Mouse (Mus musculus): ENCODE results near the gene Plac9a. TPM values are rescaled to one million over a fixed set of nuclear protein-coding genes. Genes with fewer than 3 reads are reported as not detected.
"Not testable (repeated sequence)": the region's sequence is repeated elsewhere in the genome, so short reads cannot be mapped to it uniquely, and the experiment has no call there.

The Plac9a gene
- total RNA-seq (2021) = 1 to 10 TPM in 1 of 2 experiments, not detected in 1; 3.5 TPM
- long read RNA-seq, experiment 1, transcript Plac9a-201 (4 exons, 1,555 nt) = major isoform, 8 of 8 reads
- long read RNA-seq, experiment 1, partial matches to known transcripts = 0 of 8 reads
- long read RNA-seq, experiment 1, other reads (novel, unspliced or antisense) = 0 of 8 reads
- long read RNA-seq, experiment 2, transcript Plac9a-201 (4 exons, 1,555 nt) = major isoform, 11 of 13 reads
- long read RNA-seq, experiment 2, partial matches to known transcripts = 0 of 13 reads
- long read RNA-seq, experiment 2, other reads (novel, unspliced or antisense) = 1 of 13 reads

GRCm38 (mm10) chr14:25903000-25903399 is at the start of gene Plac9a:
Gene Plac9a (minus strand): TSS chr14:25903100.
- not testable (repeated sequence) for DNase-seq (ENCODE audit: low spot score in 2 of 2)

- not testable (repeated sequence) for DNase-seq (ENCODE audit: low spot score in 2 of 2)
Observed at GRCm38 (mm10) chr14:25938004-25938403, 35.1 kb upstream of the Plac9a start, which contains the start of gene Cphx1. Gene Cphx1 (plus strand): TSS chr14:25938304.

- not testable (repeated sequence) for DNase-seq (ENCODE audit: low spot score in 2 of 2)
Observed at GRCm38 (mm10) chr14:25936867-25937630, 34.1 kb upstream of the Plac9a start.

- DNase-seq (ENCODE audit: low spot score in 2 of 2) = not testable (repeated sequence)
Observed at GRCm38 (mm10) chr14:25927562-25927881, 24.6 kb upstream of the Plac9a start, which contains the start of gene Tmem254a. Gene Tmem254a (minus strand): TSS chr14:25927672.

GRCm38 (mm10) chr14:25926814-25927561 is 24.1 kb upstream of the Plac9a start:
- not testable (repeated sequence) for DNase-seq (ENCODE audit: low spot score in 2 of 2)

GRCm38 (mm10) chr14:25918427-25919170 is 15.7 kb upstream of the Plac9a start:
- not testable (repeated sequence) for DNase-seq (ENCODE audit: low spot score in 2 of 2)

- not testable (repeated sequence) for DNase-seq (ENCODE audit: low spot score in 2 of 2)
Observed at GRCm38 (mm10) chr14:25908976-25909375, 6.1 kb upstream of the Plac9a start.

GRCm38 (mm10) chr14:25907272-25907671 is 4.4 kb upstream of the Plac9a start:
- not testable (repeated sequence) for DNase-seq (ENCODE audit: low spot score in 2 of 2)

GRCm38 (mm10) chr14:25905243-25905642 is 2.3 kb upstream of the Plac9a start:
- DNase-seq (ENCODE audit: low spot score in 2 of 2) = not testable (repeated sequence)

GRCm38 (mm10) chr14:25895686-25896085 is 7.2 kb downstream of the Plac9a start:
- DNase-seq (ENCODE audit: low spot score in 2 of 2) = not testable (repeated sequence)

GRCm38 (mm10) chr14:25894566-25894965 is 8.3 kb downstream of the Plac9a start:
- not testable (repeated sequence) for DNase-seq (ENCODE audit: low spot score in 2 of 2)

GRCm38 (mm10) chr14:25885886-25886285 is 17.0 kb downstream of the Plac9a start:
- not testable (repeated sequence) for DNase-seq (ENCODE audit: low spot score in 2 of 2)

- DNase-seq (ENCODE audit: low spot score in 2 of 2) = not testable (repeated sequence)
Observed at GRCm38 (mm10) chr14:25881769-25882168, 21.1 kb downstream of the Plac9a start.

- DNase-seq (ENCODE audit: low spot score in 2 of 2) = not testable (repeated sequence)
Observed at GRCm38 (mm10) chr14:25876640-25877039, 26.3 kb downstream of the Plac9a start.

GRCm38 (mm10) chr14:25872461-25873415 is 30.2 kb downstream of the Plac9a start:
- DNase-seq (ENCODE audit: low spot score in 2 of 2) = no peak

GRCm38 (mm10) chr14:25869135-25869878 is 33.6 kb downstream of the Plac9a start:
- DNase-seq (ENCODE audit: low spot score in 2 of 2) = no peak

GRCm38 (mm10) chr14:25868706-25869105 is 34.2 kb downstream of the Plac9a start:
- no peak for DNase-seq (ENCODE audit: low spot score in 2 of 2)

GRCm38 (mm10) chr14:25867834-25868233 is 35.1 kb downstream of the Plac9a start:
- no peak for DNase-seq (ENCODE audit: low spot score in 2 of 2)

GRCm38 (mm10) chr14:25866832-25867231 is 36.1 kb downstream of the Plac9a start:
- peak in 1 of 2 experiments; percentile 31 for DNase-seq (ENCODE audit: low spot score in 2 of 2)
